Mouse (Mus musculus) inflammation-experienced regulatory T-cells, adult 16 weeks (primary cell): ENCODE measurements around the gene Gm7534. TPM values are rescaled to one million over a fixed set of nuclear protein-coding genes. Genes with fewer than 3 reads are reported as not detected.

ENCODE experiments used
- polyA plus RNA-seq: library from polyadenylated mRNA; unstranded; fragments of 100-300 nt; shearing (Covaris generic); gene quantifications from one replicate; pipeline ENCODE4 v1.2.1, GENCODE M21; 2017

The Gm7534 gene
- not detected for polyA plus RNA-seq

DNA sequence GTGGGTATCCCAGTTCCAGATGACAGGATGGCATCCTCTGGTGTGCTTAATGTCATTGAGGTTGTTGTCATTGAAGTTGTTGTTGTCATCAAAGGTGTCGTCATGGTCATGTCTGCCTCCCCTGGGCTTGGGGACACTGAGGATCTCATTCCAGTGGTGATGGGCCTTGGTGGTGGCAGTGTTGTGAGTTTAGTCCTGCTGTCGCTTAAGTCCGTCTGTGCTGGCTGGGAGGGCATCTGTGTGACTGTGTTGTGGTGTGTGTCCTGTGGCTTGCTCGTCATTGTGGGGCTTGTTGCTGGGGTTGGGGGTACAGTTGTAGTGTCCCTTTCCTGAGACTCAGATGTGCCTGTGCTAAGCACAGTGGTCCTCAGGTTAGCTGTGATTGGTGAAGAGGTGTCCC lies at the start of gene Gm7534:
TSS of gene Gm7534 (minus strand) at position 101 of the 400 bp plus-strand sequence.

GRCm38 (mm10) chr4:134246719-134247258 lies 44.0 kb upstream of the Gm7534 start, which contains the start of gene Gm30191:
TSS of gene Gm30191 (plus strand) at chr4:134246935.

GRCm38 (mm10) chr4:134245148-134245843 lies 42.5 kb upstream of the Gm7534 start, which contains the start of gene Zfp593:
TSS of gene Zfp593 (minus strand) at chr4:134245592.

GRCm38 (mm10) chr4:134243516-134244250 lies 40.9 kb upstream of the Gm7534 start, which contains the start of gene E130218I03Rik:
TSS of gene E130218I03Rik (plus strand) at chr4:134243662.

GRCm38 (mm10) chr4:134238279-134238651 lies 35.5 kb upstream of the Gm7534 start, which contains the start of gene Cnksr1:
TSS of gene Cnksr1 (minus strand) at chr4:134238399.

DNA sequence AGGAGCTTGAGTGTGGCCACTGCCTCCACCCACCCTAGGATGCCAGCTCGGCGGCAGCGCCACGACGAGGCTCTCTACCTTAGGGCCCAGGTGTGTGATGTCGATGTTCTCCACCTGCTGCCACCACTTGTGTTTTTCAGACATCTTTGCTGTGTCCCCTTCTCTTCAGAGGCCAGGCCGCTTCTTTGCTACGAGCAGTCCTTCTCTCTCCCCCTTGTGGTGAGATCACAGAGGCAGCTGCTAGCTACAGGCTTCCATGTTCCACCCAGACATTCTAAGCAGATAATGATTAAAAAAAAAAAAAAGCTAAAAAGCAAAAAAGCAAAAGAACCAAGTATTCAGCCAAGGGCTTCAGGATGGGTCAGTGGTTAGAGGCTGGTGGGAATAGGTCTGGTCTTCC lies 24.4 kb upstream of the Gm7534 start, which contains the start of gene Catsper4:
TSS of gene Catsper4 (minus strand) at position 190 of the 400 bp plus-strand sequence.

Other genes with a start within 250 kb of the Gm7534 start
- 425 TPM for gene Hmgn2, start 234.4 kb downstream of the Gm7534 start, polyA plus RNA-seq
- gene Dhdds, start 202.1 kb downstream of the Gm7534 start, polyA plus RNA-seq = 39.1 TPM
- gene Lin28a, start 184.2 kb downstream of the Gm7534 start, polyA plus RNA-seq = not detected
- gene Zfp683, start 149.2 kb downstream of the Gm7534 start, polyA plus RNA-seq = 2.5 TPM
- gene Crybg2, start 142.2 kb downstream of the Gm7534 start, polyA plus RNA-seq = 18.3 TPM
- gene Cd52, start 107.9 kb downstream of the Gm7534 start, polyA plus RNA-seq = 2,675 TPM
- gene Ubxn11, start 100.4 kb downstream of the Gm7534 start, polyA plus RNA-seq = 48.4 TPM
- gene Sh3bgrl3, start 74.2 kb downstream of the Gm7534 start, polyA plus RNA-seq = 1,409 TPM
- 89.6 TPM for gene Cep85, start 15.9 kb downstream of the Gm7534 start, polyA plus RNA-seq
- gene Catsper4, start 24.4 kb upstream of the Gm7534 start, polyA plus RNA-seq = not detected
- gene Cnksr1, start 35.4 kb upstream of the Gm7534 start, polyA plus RNA-seq = not detected
- gene E130218I03Rik, start 40.7 kb upstream of the Gm7534 start, polyA plus RNA-seq = 9.3 TPM
- 15.7 TPM for gene Zfp593, start 42.6 kb upstream of the Gm7534 start, polyA plus RNA-seq
- not detected for gene Gm30191, start 43.9 kb upstream of the Gm7534 start, polyA plus RNA-seq
- not detected for gene Grrp1, start 51.1 kb upstream of the Gm7534 start, polyA plus RNA-seq
- gene Pdik1l, start 84.9 kb upstream of the Gm7534 start, polyA plus RNA-seq = 27.9 TPM
- gene Trim63, start 112.1 kb upstream of the Gm7534 start, polyA plus RNA-seq = not detected
- 1.1 TPM for gene Slc30a2, start 140.2 kb upstream of the Gm7534 start, polyA plus RNA-seq
- 2.0 TPM for gene Extl1, start 180.8 kb upstream of the Gm7534 start, polyA plus RNA-seq
- 2.5 TPM for gene Pafah2, start 193.3 kb upstream of the Gm7534 start, polyA plus RNA-seq